Mouse (Mus musculus): ENCODE measurements around the gene B4gat1. TPM values are rescaled to one million over a fixed set of nuclear protein-coding genes. Genes with fewer than 3 reads are reported as not detected.

The B4gat1 gene
- 1 to 10 TPM; 4.2 to 5.6 TPM for total RNA-seq (2023)

GRCm38 (mm10) chr19:5038709-5039156, at the start of gene B4gat1, which contains the start of gene AC124502.3:
TSS of gene B4gat1 (plus strand) at chr19:5038826.
TSS of gene AC124502.3 (plus strand) at chr19:5038891.

GRCm38 (mm10) chr19:4990256-4990625, 48.4 kb upstream of the B4gat1 start, which contains the start of gene Npas4:
TSS of gene Npas4 (minus strand) at chr19:4990316.

GRCm38 (mm10) chr19:5023621-5024479, 14.8 kb upstream of the B4gat1 start, which contains the start of gene Slc29a2:
TSS of gene Slc29a2 (plus strand) at chr19:5023860.

GRCm38 (mm10) chr19:5040862-5041523, 2.4 kb downstream of the B4gat1 start, which contains the start of gene Brms1:
TSS of gene Brms1 (plus strand) at chr19:5041354.

GRCm38 (mm10) chr19:5050047-5050905, 11.7 kb downstream of the B4gat1 start, which contains the start of gene Rin1:
TSS of gene Rin1 (plus strand) at chr19:5050481.

GRCm38 (mm10) chr19:5067867-5068569, 29.4 kb downstream of the B4gat1 start, which contains the start of gene Cd248:
TSS of gene Cd248 (plus strand) at chr19:5068078.

GRCm38 (mm10) chr19:5085145-5085863, 46.7 kb downstream of the B4gat1 start, which contains the start of gene Tmem151a:
TSS of gene Tmem151a (minus strand) at chr19:5085531.

GRCm38 (mm10) chr19:5087884-5088728, 49.5 kb downstream of the B4gat1 start, which contains the start of gene Yif1a:
TSS of gene Yif1a (plus strand) at chr19:5088538.

Other genes starting within 250 kb of the B4gat1 start
- 10 to 100 TPM; 36.7 to 43.1 TPM for gene Rbm4, start 244.9 kb upstream of the B4gat1 start, total RNA-seq (2023)
- gene Gm21992, start 227.2 kb upstream of the B4gat1 start, total RNA-seq (2023): 10 to 100 TPM; 12.2 to 18.1 TPM
- 10 to 100 TPM; 47.6 to 49.2 TPM for gene Rbm14, start 227.2 kb upstream of the B4gat1 start, total RNA-seq (2023)
- gene Ccs, start 199.5 kb upstream of the B4gat1 start, total RNA-seq (2023): 10 to 100 TPM; 12.8 to 19.1 TPM
- not detected for gene Ccdc87, start 199.5 kb upstream of the B4gat1 start, total RNA-seq (2023)
- gene Ctsf, start 183.7 kb upstream of the B4gat1 start, total RNA-seq (2023): 1 to 10 TPM; 2.0 to 4.6 TPM
- gene Actn3, start 160.9 kb upstream of the B4gat1 start, total RNA-seq (2023): under 1 TPM; 0.16 to 0.29 TPM
- 1 to 10 TPM; 6.1 to 6.4 TPM for gene Zdhhc24, start 160.2 kb upstream of the B4gat1 start, total RNA-seq (2023)
- under 1 TPM; 0.29 to 0.51 TPM for gene Bbs1, start 132.2 kb upstream of the B4gat1 start, total RNA-seq (2023)
- gene Dpp3, start 110.5 kb upstream of the B4gat1 start, total RNA-seq (2023): 10 to 100 TPM; 49.1 to 52.7 TPM
- gene Peli3, start 95.7 kb upstream of the B4gat1 start, total RNA-seq (2023): not detected
- gene Mrpl11, start 76.7 kb upstream of the B4gat1 start, total RNA-seq (2023): 10 to 100 TPM; 10.0 to 13.0 TPM
- gene Npas4, start 48.5 kb upstream of the B4gat1 start, total RNA-seq (2023): not detected
- gene Slc29a2, start 15.0 kb upstream of the B4gat1 start, total RNA-seq (2023): 1 to 10 TPM in 1 of 2 experiments, under 1 TPM in 1; 0.62 to 1.6 TPM
- gene AC124502.3, start 65 bp downstream of the B4gat1 start, total RNA-seq (2023): not detected
- gene Brms1, start 2.5 kb downstream of the B4gat1 start, total RNA-seq (2023): 10 to 100 TPM; 37.0 to 38.6 TPM
- 1 to 10 TPM in 1 of 2 experiments, under 1 TPM in 1; 1.00 to 1.7 TPM for gene Rin1, start 11.7 kb downstream of the B4gat1 start, total RNA-seq (2023)
- gene Cd248, start 29.3 kb downstream of the B4gat1 start, total RNA-seq (2023): not detected
- gene Tmem151a, start 46.7 kb downstream of the B4gat1 start, total RNA-seq (2023): not detected
- 10 to 100 TPM; 13.7 to 18.4 TPM for gene Yif1a, start 49.7 kb downstream of the B4gat1 start, total RNA-seq (2023)
- gene Cnih2, start 59.7 kb downstream of the B4gat1 start, total RNA-seq (2023): under 1 TPM; 0.27 to 0.93 TPM
- gene Rab1b, start 68.2 kb downstream of the B4gat1 start, total RNA-seq (2023): 100 to 1,000 TPM; 135 to 146 TPM
- 10 to 100 TPM; 10.1 to 12.8 TPM for gene Klc2, start 79.7 kb downstream of the B4gat1 start, total RNA-seq (2023)
- 100 to 1,000 TPM; 105 to 106 TPM for gene Pacs1, start 234.3 kb downstream of the B4gat1 start, total RNA-seq (2023)